Mouse (Mus musculus) right cerebral cortex, postnatal 10 days (tissue): ENCODE data around the gene Tmtc1.

Experiments
- DNase-seq, 2 experiments: peaks; one replicate each; pipeline ENCODE4 v3.0.0; 2021; ENCODE audit warnings: low spot score in 2 of 2

Tmtc1 gene

GRCm38 (mm10) chr6:148373444-148373843 is 70.7 kb downstream of the Tmtc1 start:
- DNase-seq: no peak

GRCm38 (mm10) chr6:148371223-148371622 is 73.0 kb downstream of the Tmtc1 start:
- no peak for DNase-seq

DNA sequence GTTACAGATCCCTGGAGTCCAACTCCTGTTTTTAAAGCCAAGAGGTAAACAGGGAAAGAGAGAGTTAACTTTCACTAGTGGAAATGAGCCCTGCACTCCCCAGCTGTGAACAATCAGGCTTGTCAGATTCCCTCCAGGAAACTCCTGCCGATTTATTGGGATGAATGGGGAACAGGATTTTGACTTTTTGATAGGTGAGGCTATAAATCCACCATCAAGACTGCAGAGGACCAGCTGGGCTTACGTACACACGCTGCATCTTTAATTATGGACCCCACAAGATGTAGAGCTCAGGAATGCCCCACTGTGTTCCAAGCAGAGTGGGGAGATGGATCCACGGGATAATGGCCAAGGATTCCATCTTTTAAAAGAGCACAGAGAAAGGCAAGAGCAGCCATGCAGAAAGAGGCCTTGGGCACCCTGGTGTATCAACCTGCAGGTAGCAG is 77.1 kb downstream of the Tmtc1 start:
- DNase-seq: no peak

GRCm38 (mm10) chr6:148366629-148367028 is 77.6 kb downstream of the Tmtc1 start:
- DNase-seq: no peak

- no peak for DNase-seq
These were observed 81.0 kb downstream of the Tmtc1 start for GRCm38 (mm10) chr6:148363162-148363561.

GRCm38 (mm10) chr6:148362475-148362874 is 81.7 kb downstream of the Tmtc1 start:
- peak; percentile 46 to 51 for DNase-seq

- DNase-seq: no peak
These were observed 84.8 kb downstream of the Tmtc1 start for GRCm38 (mm10) chr6:148359348-148359905.

DNA sequence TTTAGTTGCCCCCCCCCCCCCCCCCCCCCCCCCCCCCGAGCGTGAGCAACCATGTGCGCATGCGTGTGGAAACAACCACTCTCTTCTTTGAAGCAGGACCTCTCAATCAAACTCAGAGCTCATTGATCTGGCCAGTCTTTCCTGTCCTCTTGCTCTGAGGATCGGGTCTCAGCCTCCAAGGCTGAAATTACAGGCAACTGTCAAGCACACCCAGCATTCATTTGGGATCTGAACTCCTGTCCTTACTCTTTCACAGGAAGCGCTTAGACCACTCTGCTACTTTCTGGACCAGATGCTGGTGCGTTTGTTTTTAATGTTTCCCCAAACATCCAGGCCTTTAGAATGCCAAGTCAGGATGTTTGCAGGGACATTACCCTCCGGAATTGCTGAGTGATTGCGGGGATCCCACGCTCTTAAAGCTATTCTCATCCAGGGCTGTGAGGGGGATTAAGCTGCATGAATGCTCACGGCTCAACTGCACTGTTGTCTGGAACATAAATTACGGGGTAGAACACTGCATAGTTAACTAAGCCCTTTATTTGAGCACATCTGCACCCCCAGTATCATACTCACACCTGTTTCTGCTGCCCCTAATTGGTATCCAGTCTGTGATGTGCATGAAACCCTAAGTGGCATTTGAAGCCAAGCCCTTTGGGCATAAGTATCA is 85.5 kb downstream of the Tmtc1 start:
- peak in 1 of 2 experiments; percentile 28 for DNase-seq

GRCm38 (mm10) chr6:148356141-148356540 is 88.0 kb downstream of the Tmtc1 start:
- no peak for DNase-seq

DNA sequence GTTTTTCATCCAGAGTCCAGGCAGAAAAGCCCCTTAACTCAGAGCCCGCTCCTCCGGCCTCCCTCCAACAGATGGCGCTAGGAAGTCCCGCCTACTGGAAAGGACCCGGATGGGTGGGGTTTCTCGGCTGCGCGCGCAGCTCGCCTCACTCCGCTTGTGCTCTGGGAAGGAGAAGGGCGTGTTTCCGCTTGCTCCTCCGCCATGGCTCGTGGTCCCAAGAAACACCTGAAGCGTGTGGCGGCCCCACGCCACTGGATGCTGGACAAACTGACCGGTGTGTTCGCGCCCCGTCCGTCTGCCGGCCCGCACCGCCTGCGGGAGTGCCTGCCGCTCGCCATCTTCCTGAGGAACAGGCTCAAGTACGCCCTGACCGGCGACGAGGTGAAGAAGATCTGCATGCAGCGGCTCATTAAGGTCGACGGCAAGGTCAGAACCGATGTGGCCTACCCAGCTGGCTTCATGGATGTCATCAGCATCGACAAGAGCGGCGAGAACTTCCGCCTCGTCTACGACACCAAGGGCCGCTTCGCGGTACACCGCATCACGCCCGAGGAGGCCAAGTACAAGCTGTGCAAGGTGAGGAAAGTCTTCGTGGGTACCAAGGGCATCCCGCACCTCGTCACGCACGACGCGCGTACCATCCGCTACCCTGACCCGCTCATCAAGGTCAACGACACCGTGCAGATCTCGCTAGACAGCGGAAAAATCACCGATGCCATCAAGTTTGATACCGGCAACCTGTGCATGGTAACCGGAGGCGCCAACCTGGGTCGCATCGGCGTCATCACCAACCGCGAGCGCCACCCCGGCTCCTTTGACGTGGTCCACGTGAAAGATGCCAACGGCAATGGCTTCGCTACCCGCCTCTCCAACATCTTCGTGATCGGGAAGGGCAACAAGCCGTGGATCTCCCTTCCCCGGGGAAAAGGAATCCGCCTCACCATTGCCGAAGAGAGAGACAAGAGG is 89.4 kb downstream of the Tmtc1 start:
- peak; percentile 59 to 75 for DNase-seq

DNA sequence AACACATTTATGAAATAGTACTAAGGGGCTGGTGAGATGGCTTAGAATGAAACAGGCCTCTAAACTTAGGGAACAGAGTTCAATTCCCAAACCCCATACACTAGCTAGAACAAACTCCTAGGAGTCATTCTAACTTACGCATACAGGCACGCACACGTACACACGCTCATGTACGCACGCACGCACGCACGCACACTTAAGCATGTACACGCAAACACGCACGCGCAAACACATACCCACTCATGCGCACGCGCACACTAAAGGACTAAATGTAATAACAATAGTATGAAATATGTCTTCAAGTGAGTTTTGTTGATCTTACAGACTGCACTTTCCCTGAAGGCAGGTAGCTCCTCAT is 90.1 kb downstream of the Tmtc1 start:
- no peak for DNase-seq

DNA sequence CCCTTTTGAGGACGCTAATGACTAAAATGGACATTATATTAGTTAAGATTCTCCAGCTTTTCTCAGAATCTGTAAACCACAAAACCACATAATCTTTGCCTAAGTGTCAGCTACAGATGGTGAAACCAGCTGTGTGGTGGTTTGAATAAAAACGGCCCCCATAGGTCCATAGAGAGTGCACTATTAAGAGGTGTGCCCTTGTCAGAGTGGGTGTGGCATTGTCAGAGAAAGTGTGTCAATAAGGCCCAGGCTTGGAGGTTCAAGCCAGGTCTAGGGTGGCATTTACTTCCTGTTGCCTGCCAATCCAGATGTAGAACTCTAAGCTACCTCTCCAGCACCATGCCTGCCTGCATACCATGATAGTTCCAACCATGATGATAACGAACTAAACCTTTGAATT is 99.2 kb downstream of the Tmtc1 start:
- DNase-seq: no peak

DNA sequence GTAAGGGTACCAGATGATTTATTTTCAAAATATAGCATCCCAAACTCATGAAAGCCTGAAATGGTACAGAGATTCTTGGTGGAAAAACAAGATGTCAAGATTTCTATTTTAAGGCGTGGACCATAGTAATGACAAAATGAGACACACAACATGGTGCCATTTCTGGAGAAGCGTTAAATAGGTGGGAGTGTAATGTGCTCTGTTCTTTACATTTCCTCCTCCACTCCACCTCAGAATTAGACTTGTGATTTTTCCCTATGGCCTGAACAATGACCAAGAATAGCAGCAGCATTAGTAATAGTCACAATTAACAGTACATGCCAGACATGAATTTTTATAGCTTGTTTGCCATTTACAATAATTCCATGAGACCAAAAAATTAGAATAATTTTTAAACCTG is 102.0 kb downstream of the Tmtc1 start:
- DNase-seq: no peak

GRCm38 (mm10) chr6:148341765-148342164 is 102.4 kb downstream of the Tmtc1 start:
- DNase-seq: no peak

GRCm38 (mm10) chr6:148338326-148338957 is 105.7 kb downstream of the Tmtc1 start:
- no peak for DNase-seq

DNA sequence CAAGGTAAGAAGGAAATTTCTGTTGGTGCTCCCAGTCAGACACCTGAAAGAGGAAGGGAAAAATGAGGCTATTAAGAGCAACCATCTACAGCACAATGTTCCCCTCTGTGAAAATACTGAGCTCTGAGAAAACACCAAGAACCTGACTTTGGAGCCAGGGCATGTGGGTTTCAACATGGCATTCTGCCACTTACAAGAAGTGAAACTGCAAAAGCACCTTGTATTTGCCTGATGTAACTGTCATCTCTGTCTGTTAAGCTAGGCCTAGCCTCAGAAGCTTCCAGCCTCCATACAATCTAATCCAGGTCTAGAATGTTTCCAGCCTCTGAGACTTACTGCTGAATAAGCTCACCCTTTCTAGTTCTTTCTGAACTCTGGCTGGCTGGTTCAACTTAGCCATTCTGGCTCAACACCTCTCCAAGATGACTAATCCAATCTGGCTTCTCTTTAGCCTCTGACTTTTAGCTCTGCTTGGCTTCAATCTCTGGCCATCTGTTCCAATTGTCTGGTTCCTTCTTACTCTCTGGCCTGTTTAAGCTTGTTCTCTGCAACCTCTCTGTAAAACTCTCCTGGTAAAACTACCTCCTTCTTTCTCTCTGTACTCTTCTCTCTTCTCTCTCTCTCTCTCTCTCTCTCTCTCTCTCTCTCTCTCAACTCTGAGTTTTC is 107.8 kb downstream of the Tmtc1 start:
- DNase-seq: no peak

GRCm38 (mm10) chr6:148331916-148332315 is 112.3 kb downstream of the Tmtc1 start:
- no peak for DNase-seq

- DNase-seq: no peak
These were observed 114.2 kb downstream of the Tmtc1 start for GRCm38 (mm10) chr6:148329976-148330375.

DNA sequence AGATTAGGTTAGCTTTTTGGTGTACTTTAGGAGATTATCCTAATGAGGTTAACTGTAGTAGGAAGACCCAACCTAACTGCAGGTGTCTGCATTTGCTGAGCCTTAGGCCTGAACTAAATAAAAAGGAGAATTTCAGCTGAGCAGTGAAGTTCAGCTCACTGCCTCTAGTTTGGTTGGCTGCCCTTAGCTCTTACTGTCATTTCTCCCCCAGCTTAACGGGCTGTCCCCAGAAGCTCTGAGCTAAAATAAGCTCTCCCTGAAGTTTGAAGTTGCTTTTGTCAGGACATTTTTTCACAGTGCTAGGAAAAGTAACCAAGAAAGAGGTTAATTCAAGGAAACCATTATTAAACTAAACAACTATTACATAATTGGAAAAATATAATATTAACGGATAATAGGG is 115.3 kb downstream of the Tmtc1 start:
- no peak for DNase-seq

- DNase-seq: no peak
These were observed 116.1 kb downstream of the Tmtc1 start for GRCm38 (mm10) chr6:148328130-148328529.

- no peak for DNase-seq
These were observed 125.5 kb downstream of the Tmtc1 start for GRCm38 (mm10) chr6:148318736-148319135.
